Mouse (Mus musculus) heart, embryonic 14.5 days (tissue): ENCODE data around the gene Mxi1. TPM values are rescaled to one million over a fixed set of nuclear protein-coding genes. Genes with fewer than 3 reads are reported as not detected.

Experiments
- ATAC-seq: fragments of 200-750 bp; cut with Nextera tagmentation; 2 replicates; pipeline ENCODE4 v1.8.0; 2017; ENCODE audit warnings: low read depth, moderate TSS enrichment; ENCODE audit not compliant: insufficient number of reproducible peaks, insufficient read depth, low FRiP score
- H3K27ac ChIP-seq, 2 experiments: fragments of 200-500 bp in 1 of 2; fragments of 300-500 bp in 1 of 2; sonication (generic) in 1 of 2; replicated peaks in 1 of 2; 2 replicates each; pipeline ENCODE4 v1.5.1; 2012 to 2014; ENCODE audit warnings: low read depth in 2 of 2, low read length in 2 of 2, control low read depth in 1 of 2, mild to moderate bottlenecking in 1 of 2, mixed read lengths in 1 of 2; ENCODE audit not compliant: control insufficient read depth in 1 of 2, insufficient read depth in 1 of 2
- H3K27me3 ChIP-seq: fragments of 300-500 bp; sonication (generic); 2 replicates; pipeline ENCODE4 v1.6.1; 2014; ENCODE audit warnings: mild to moderate bottlenecking, low read length, control low read depth; ENCODE audit not compliant: control insufficient read depth, insufficient read depth
- H3K36me3 ChIP-seq: fragments of 300-500 bp; sonication (generic); 2 replicates; pipeline ENCODE4 v1.6.1; 2014; ENCODE audit warnings: mild to moderate bottlenecking, control low read depth, low read length, mixed read lengths; ENCODE audit not compliant: control insufficient read depth, insufficient read depth
- H3K4me1 ChIP-seq, 2 experiments: fragments of 200-500 bp in 1 of 2; fragments of 300-500 bp in 1 of 2; sonication (generic) in 1 of 2; 2 replicates each; pipeline ENCODE4 v1.6.1; 2012 to 2014; ENCODE audit warnings: low read length in 2 of 2, control low read depth in 1 of 2, mixed read lengths in 1 of 2; ENCODE audit not compliant: control insufficient read depth in 2 of 2, insufficient read depth in 2 of 2
- H3K4me2 ChIP-seq: fragments of 300-500 bp; sonication (generic); 2 replicates; pipeline ENCODE4 v1.6.1; 2014; ENCODE audit warnings: mild to moderate bottlenecking, low read length
- H3K4me3 ChIP-seq, 2 experiments: fragments of 200-500 bp in 1 of 2; fragments of 300-500 bp in 1 of 2; sonication (generic) in 1 of 2; 2 replicates each; pipeline ENCODE4 v1.5.1; 2012 to 2014; ENCODE audit warnings: low read length in 2 of 2, mild to moderate bottlenecking in 2 of 2, control low read depth in 1 of 2, low read depth in 1 of 2, moderate library complexity in 1 of 2; ENCODE audit not compliant: control insufficient read depth in 1 of 2, insufficient read depth in 1 of 2
- H3K9ac ChIP-seq: fragments of 300-500 bp; sonication (generic); 2 replicates; pipeline ENCODE4 v1.6.1; 2014; ENCODE audit warnings: mild to moderate bottlenecking, low read length
- H3K9me3 ChIP-seq: fragments of 300-500 bp; sonication (generic); 2 replicates; pipeline ENCODE4 v1.6.1; 2016; ENCODE audit warnings: low read length, control low read depth; ENCODE audit not compliant: control insufficient read depth
- WGBS: fragments of 180-500 bp; shearing (Covaris S2); extraction: QIAGEN DNeasy Blood & Tissue Kit; methylation state at CpG from one replicate; pipeline ENCODE4 v1.1.7; 2014; 5-methylcytosine and 5-hydroxymethylcytosine counted together
- polyA plus RNA-seq: library from polyadenylated mRNA; unstranded; fragments of >200 nt; fragmentation: Nextera tagmentation; extraction: Ambion mirVana; gene quantifications from 2 replicates; pipeline ENCODE4 v1.2.1, GENCODE M21; 2014

The Mxi1 gene
- polyA plus RNA-seq, 1 experiment from 2014 or later, result 49.7 TPM

DNA sequence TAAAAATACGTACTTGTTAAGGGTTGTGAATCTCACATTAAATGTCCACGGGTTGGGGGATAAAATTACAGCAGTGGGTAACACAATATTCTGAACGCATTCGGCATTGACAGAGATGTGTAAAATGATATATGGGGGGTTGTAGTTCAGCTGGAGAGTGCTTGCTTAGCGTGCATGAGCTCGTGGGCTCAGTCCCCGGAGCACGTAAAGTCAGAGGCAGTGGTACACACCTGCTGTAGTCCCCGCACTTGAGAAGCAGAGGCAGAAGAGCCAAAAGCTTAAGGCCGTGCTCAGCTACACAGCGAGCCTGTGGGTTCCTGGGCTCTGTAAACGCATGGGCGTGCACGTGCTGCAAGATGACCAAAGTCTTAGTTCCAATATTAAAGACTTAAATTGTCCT, 35.4 kb downstream of the Mxi1 start:
- ATAC-seq, result no peak
- 89% methylated on average over 14 of the region's 14 CpGs for WGBS
- Histone ChIP-seq H3K4me1 (peaks cover 0 to 6% of the 10 kb centered on the region in 2 experiments; a peak in 1 of 4 replicates), H3K36me3 (peaks cover 12% of the 10 kb centered on the region), H3K9me3 (no peaks in the 10 kb centered on the region), H3K27ac (no peak overlapping the region), H3K4me2 (no peak overlapping the region), H3K9ac (no peak overlapping the region), H3K4me3 (no peak overlapping the region), H3K27me3 (no peaks in the 10 kb centered on the region)

DNA sequence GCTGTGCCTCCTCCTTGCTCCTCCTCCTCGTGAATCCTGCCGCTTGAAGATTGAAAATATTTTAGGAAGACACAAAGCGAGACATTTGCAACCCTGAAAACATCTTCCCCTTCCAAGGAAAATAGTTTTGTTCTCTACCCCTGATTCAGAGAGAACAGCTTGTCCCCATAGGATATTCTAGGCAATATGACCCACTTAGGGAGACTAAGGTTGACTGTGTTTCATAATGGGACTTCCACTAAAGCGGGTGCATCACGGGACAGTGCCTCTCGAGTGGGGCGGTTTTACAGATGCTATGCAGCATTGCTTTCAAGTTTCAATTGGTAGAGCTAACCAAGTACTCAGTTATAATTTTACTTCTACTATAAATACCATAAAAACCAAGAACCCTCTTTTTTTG, 43.5 kb downstream of the Mxi1 start:
- Histone ChIP-seq H3K36me3 (peaks cover 6% of the 10 kb centered on the region; the same call in 1 of the 2 replicates), H3K4me3 (no peak overlapping the region), H3K27ac (no peak overlapping the region), H3K4me1 (no peaks in the 10 kb centered on the region), H3K4me2 (no peak overlapping the region), H3K27me3 (no peaks in the 10 kb centered on the region), H3K9me3 (no peaks in the 10 kb centered on the region), H3K9ac (no peak overlapping the region)
- ATAC-seq, result no peak
- WGBS, result 90% methylated on average over 7 of the region's 7 CpGs

GRCm38 (mm10) chr19:53354271-53355000, 44.1 kb downstream of the Mxi1 start:
- H3K36me3 ChIP-seq, result peaks cover 6% of the 10 kb centered on the region; the same call in 1 of the 2 replicates
- H3K4me3 ChIP-seq, result no peak overlapping the region
- WGBS, result 78% methylated on average over 7 of the region's 7 CpGs
- H3K27me3 ChIP-seq, result no peaks in the 10 kb centered on the region
- no peaks in the 10 kb centered on the region for H3K9me3 ChIP-seq
- no peaks in the 10 kb centered on the region for H3K4me1 ChIP-seq
- no peak overlapping the region for H3K9ac ChIP-seq
- H3K27ac ChIP-seq, result no peak overlapping the region
- no peak for ATAC-seq
- H3K4me2 ChIP-seq, result no peak overlapping the region

DNA sequence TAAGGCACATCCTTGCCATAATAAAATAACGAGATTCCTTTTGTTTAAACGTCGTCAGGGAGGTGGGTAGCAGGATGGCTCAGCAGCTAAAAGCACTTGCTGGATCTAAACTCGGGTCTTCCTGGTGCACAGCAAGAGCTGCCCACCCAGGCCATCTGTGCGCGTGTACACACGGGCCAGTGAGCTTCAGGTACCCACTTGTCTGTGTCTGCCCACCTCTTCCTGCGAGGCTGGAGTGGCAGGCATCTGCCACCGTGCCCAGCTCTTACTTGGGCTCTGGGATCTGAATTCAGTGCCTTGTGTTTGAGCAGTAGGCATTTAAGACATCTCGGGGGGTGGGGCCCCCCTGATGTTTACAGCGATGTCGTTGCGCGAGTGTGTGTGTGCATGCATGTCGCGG, 44.7 kb downstream of the Mxi1 start:
- H3K4me3 ChIP-seq, result no peak overlapping the region
- H3K27me3 ChIP-seq, result no peaks in the 10 kb centered on the region
- H3K4me1 ChIP-seq, result peaks cover 0 to 4% of the 10 kb centered on the region in 2 experiments; a peak in 2 of 4 replicates
- H3K4me2 ChIP-seq, result no peak overlapping the region
- peaks cover 6% of the 10 kb centered on the region; the same call in 1 of the 2 replicates for H3K36me3 ChIP-seq
- H3K27ac ChIP-seq, result no peak overlapping the region
- H3K9me3 ChIP-seq, result no peaks in the 10 kb centered on the region
- no peak for ATAC-seq
- 89% methylated on average over 16 of the region's 16 CpGs for WGBS
- H3K9ac ChIP-seq, result no peak overlapping the region

DNA sequence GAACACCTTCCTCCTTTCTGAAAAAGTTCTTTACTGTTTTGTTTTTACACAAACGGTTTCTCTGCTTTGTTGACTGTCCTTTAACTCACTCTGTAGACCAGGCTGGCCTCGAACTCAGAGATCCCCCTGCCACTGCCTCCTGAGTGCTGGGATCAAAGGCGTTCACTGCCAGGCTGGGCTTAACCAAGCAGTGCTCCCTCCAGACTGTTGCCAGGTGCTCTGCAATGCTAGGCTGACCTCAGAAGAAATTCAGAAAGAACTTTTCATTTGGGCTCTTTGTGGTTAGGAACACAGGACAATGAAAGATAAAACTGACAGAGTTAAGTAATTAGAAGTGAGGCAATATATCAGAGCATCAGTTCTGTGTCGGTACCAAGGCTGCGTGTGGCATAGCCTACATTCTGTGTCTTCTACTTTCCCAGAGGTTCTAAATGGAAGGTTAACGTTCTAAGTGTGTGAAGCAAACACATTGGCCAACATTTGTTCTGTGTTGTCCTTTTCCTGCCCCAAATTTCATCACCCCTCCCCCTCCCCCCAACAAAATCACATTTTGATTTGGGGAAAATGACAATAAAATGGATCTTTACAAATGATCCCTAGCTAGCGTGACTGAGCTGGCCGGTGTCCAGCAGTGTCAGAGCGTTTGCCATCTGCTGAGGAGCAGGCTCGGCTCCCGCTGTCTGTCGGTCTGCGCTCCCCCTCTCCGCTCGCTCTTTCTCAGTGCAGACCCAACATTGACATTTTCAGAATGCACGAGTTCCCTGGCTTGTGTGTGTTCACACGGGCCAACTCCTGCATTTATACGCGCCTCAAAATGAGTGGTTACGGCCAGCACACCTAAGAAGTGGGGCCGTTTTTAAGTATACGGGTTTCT, 49.1 kb downstream of the Mxi1 start:
- WGBS, result 71% methylated on average over 22 of the region's 22 CpGs
- no peak for ATAC-seq
- Histone ChIP-seq H3K27me3 (no peaks in the 10 kb centered on the region), H3K4me2 (peak overlapping the region; percentile 2; the same call in 1 of the 2 replicates), H3K9ac (no peak overlapping the region), H3K27ac (no peak overlapping the region), H3K36me3 (no peaks in the 10 kb centered on the region), H3K9me3 (no peaks in the 10 kb centered on the region), H3K4me3 (no peak overlapping the region), H3K4me1 (peaks cover 2 to 17% of the 10 kb centered on the region in 2 experiments; a peak in 3 of 4 replicates)

DNA sequence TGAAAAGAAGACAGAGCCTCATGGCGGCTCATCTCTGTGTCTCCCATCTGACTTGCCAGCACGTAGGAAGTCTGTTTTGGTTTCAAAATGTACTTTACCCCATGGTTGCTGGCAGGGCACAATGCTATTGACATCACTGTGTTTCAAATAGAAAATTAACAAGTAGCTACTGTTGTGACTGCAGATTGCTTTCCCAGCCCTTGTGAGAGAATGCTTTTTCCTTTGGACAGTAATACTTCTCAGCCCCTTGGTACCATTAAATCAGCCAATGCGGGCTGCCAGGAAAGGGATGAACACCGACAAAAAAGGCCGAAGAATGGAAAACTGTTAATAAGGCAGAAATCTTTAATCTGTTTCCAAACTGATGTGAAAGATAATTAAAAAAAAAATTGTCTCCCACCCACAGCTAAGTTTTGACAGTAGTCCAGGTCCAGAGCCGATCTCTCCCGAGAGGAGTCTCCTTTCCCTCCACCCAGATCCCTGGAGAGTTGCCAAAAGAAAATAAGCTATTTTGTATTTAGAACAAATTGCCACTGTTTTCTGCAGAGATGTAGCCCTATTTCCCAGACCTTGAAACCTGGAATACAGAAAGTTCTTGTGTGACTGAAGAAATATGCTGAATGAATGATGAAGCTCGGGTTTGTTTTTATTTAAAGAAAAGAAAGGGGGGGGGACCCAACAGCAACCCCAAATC, 50.1 kb downstream of the Mxi1 start:
- H3K4me1 ChIP-seq, result peaks cover 5 to 27% of the 10 kb centered on the region in 2 experiments; a peak in 3 of 4 replicates
- H3K27me3 ChIP-seq, result no peaks in the 10 kb centered on the region
- no peak overlapping the region for H3K9ac ChIP-seq
- H3K27ac ChIP-seq, result no peak overlapping the region
- H3K9me3 ChIP-seq, result no peaks in the 10 kb centered on the region
- ATAC-seq, result no peak
- peak overlapping the region; percentile 2; the same call in 1 of the 2 replicates for H3K4me2 ChIP-seq
- no peaks in the 10 kb centered on the region for H3K36me3 ChIP-seq
- WGBS, result 61% methylated on average over 8 of the region's 8 CpGs
- H3K4me3 ChIP-seq, result no peak overlapping the region

DNA sequence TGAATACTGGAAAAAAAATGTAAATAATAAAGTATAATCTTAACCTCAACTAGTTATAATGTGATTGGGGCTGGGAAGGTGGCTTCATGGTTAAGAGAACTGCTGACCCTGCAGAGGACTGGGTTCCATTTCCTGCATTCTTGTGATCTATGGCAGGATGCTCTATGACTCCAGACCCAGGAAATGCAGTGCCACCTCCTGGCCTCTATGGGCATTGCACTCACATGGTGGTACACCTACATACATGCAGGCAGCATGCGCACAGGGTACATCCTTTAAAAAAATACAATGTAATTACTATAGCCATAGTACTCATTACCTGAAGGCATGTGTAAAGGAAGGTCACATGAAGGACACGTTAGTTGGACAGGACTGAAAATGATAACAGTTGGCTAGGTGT, 52.6 kb downstream of the Mxi1 start:
- ATAC-seq, result no peak

More for the DNA sequence above, 52.6 kb downstream of the Mxi1 start:
- H3K9ac ChIP-seq, result no peak overlapping the region
- H3K36me3 ChIP-seq, result no peaks in the 10 kb centered on the region
- no peaks in the 10 kb centered on the region for H3K27me3 ChIP-seq
- H3K4me3 ChIP-seq, result no peak overlapping the region
- peaks cover 9 to 37% of the 10 kb centered on the region in 2 experiments for H3K4me1 ChIP-seq
- 43% methylated on average over 2 of the region's 2 CpGs for WGBS
- H3K9me3 ChIP-seq, result no peaks in the 10 kb centered on the region
- H3K27ac ChIP-seq, result no peak overlapping the region
- H3K4me2 ChIP-seq, result no peak overlapping the region
